Comparison of ENCODE assay signal across 11 mouse cellular contexts in the genomic region with DNA sequence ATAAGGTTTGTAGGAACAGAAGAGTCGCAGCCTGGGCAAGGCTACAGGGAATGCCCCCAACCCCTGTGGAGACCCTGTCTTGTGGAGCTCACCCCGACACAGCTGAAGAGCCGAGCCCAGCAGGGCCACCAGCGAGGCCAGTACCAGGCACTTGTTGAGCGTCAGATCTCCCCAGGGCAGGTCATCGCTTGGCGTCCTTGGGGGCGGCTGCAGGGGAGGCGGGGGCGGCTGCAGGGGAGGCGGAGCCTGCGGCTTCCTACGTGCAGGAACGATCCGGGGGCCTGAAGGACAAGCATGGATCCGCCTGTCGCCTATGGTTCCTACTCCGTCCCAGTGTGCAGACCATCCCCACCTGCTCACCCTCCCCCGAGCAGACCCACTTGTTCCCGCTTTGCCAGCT. TPM values are rescaled to one million over a fixed set of nuclear protein-coding genes. Genes with fewer than 3 reads are reported as not detected.
DNase-seq lines count a peak whose midpoint lies in the region; ATAC-seq lines count a peak whose summit lies in the region.
"Had no signal": no experiment of that assay in that cellular context is flagged by ENCODE, and none has a peak within 500 bp of the region (broad histone marks: within the 10 kb centered on the region; RNA-seq: fewer than 3 reads in every experiment).

No protein-coding gene starts in this region.

- 5% methylated on average over 12 of the region's 20 CpGs for WGBS in heart, embryonic 14.5 days
- WGBS in midbrain, embryonic 10.5 days: 4% methylated on average over 20 of the region's 20 CpGs
- WGBS in midbrain, embryonic 16.5 days: 6% methylated on average over 20 of the region's 20 CpGs
- 3% methylated on average over 20 of the region's 20 CpGs for WGBS in embryonic facial prominence, embryonic 11.5 days
- WGBS in limb, embryonic 11.5 days: 5% methylated on average over 20 of the region's 20 CpGs

- H3K4me1 ChIP-seq in heart, embryonic 14.5 days (ENCODE audit: control insufficient read depth in 2 of 2, insufficient read depth in 2 of 2, low read length in 2 of 2): peaks cover 40 to 48% of the 10 kb centered on the region in 2 experiments
- H3K4me1 ChIP-seq in midbrain, embryonic 10.5 days: peaks cover 50% of the 10 kb centered on the region
- H3K4me1 ChIP-seq in midbrain, embryonic 16.5 days (ENCODE audit: control insufficient read depth, insufficient read depth, low read length): peaks cover 27% of the 10 kb centered on the region
- H3K4me1 ChIP-seq in embryonic facial prominence, embryonic 11.5 days (ENCODE audit: control insufficient read depth, insufficient read depth, low read length): peaks cover 11% of the 10 kb centered on the region
- peaks cover 30% of the 10 kb centered on the region for H3K4me1 ChIP-seq in limb, embryonic 11.5 days (ENCODE audit: control insufficient read depth, insufficient read depth, low read length)

- H3K27ac ChIP-seq in heart, embryonic 14.5 days (replicated peaks in 1 of 2; ENCODE audit: control insufficient read depth in 1 of 2, insufficient read depth in 1 of 2, low read depth in 2 of 2, low read length in 2 of 2): peak overlapping the region in 1 of 2 experiments; percentile 45; a peak in 2 of 4 replicates
- 0 out of 2 replicates have a peak overlapping the region, but pooled peaks have one; percentile 23 for H3K27ac ChIP-seq in midbrain, embryonic 10.5 days (replicated peaks)
- H3K27ac ChIP-seq in midbrain, embryonic 16.5 days (ENCODE audit: low read length): no peak overlapping the region
- H3K27ac ChIP-seq in embryonic facial prominence, embryonic 11.5 days (replicated peaks; ENCODE audit: low read depth, low read length): no peak overlapping the region
- no peak overlapping the region for H3K27ac ChIP-seq in limb, embryonic 11.5 days (replicated peaks; ENCODE audit: low read depth, low read length)
- H3K27ac ChIP-seq: macrophage had no signal

- no peaks in the 10 kb centered on the region for H3K9me3 ChIP-seq in heart, embryonic 14.5 days (ENCODE audit: control insufficient read depth, low read length)
- H3K9me3 ChIP-seq in midbrain, embryonic 10.5 days (replicated peaks): no peaks in the 10 kb centered on the region
- no peaks in the 10 kb centered on the region for H3K9me3 ChIP-seq in midbrain, embryonic 16.5 days (replicated peaks; ENCODE audit: control insufficient read depth, low read length, poor library complexity, severe bottlenecking)
- no peaks in the 10 kb centered on the region for H3K9me3 ChIP-seq in embryonic facial prominence, embryonic 11.5 days (replicated peaks; ENCODE audit: control insufficient read depth, low read length)
- H3K9me3 ChIP-seq in limb, embryonic 11.5 days (ENCODE audit: control insufficient read depth, low read length): no peaks in the 10 kb centered on the region

- peak overlapping the region; percentile 42 for H3K9ac ChIP-seq in heart, embryonic 14.5 days (ENCODE audit: low read length)
- H3K9ac ChIP-seq in midbrain, embryonic 16.5 days (ENCODE audit: low read depth, low read length): no peak overlapping the region
- no peak overlapping the region for H3K9ac ChIP-seq in embryonic facial prominence, embryonic 11.5 days (replicated peaks; ENCODE audit: low read length)
- H3K9ac ChIP-seq in limb, embryonic 11.5 days (ENCODE audit: low read length): peak overlapping the region; percentile 22; the same call in 1 of the 2 replicates

- H3K4me2 ChIP-seq in heart, embryonic 14.5 days (ENCODE audit: low read length): peak overlapping the region; percentile 57
- no peak overlapping the region for H3K4me2 ChIP-seq in midbrain, embryonic 16.5 days (ENCODE audit: low read length)
- 0 out of 2 replicates have a peak overlapping the region, but pooled peaks have one; percentile 0 for H3K4me2 ChIP-seq in embryonic facial prominence, embryonic 11.5 days (ENCODE audit: low read depth, low read length)
- peak overlapping the region; percentile 36 for H3K4me2 ChIP-seq in limb, embryonic 11.5 days (ENCODE audit: low read depth, severe bottlenecking)

- no peak for ATAC-seq in heart, embryonic 14.5 days (ENCODE audit: insufficient number of reproducible peaks, insufficient read depth, low FRiP score, low read depth)
- no peak for ATAC-seq in midbrain, embryonic 16.5 days
- no peak for ATAC-seq in embryonic facial prominence, embryonic 11.5 days (replicated peaks; ENCODE audit: insufficient number of reproducible peaks, low FRiP score, low TSS enrichment, low read depth)
- no peak for ATAC-seq in limb, embryonic 11.5 days (ENCODE audit: insufficient number of reproducible peaks, low FRiP score, low TSS enrichment, low read depth)
- ATAC-seq in granulocyte monocyte progenitor cell, adult 5-6 weeks (replicated peaks; ENCODE audit: poor library complexity, severe bottlenecking): no peak

- no peak for DNase-seq in heart, postnatal 25 days (ENCODE audit: low spot score)
- no peak for DNase-seq in midbrain, embryonic 10.5 days (ENCODE audit: low spot score)
- no peak for DNase-seq in embryonic facial prominence, embryonic 11.5 days (ENCODE audit: low spot score)
- DNase-seq in limb, embryonic 11.5 days (ENCODE audit: low spot score): no peak
- no peak for DNase-seq in urinary bladder, postnatal 25 days (ENCODE audit: low spot score)
- DNase-seq: kidney, postnatal 25 days had no signal

- peaks cover 4% of the 10 kb centered on the region for H3K36me3 ChIP-seq in heart, embryonic 14.5 days (ENCODE audit: control insufficient read depth, insufficient read depth, low read length)
- H3K36me3 ChIP-seq in midbrain, embryonic 10.5 days: peaks cover 7% of the 10 kb centered on the region
- no peaks in the 10 kb centered on the region for H3K36me3 ChIP-seq in midbrain, embryonic 16.5 days (ENCODE audit: control insufficient read depth, insufficient read depth, low read length)
- no peaks in the 10 kb centered on the region for H3K36me3 ChIP-seq in embryonic facial prominence, embryonic 11.5 days (replicated peaks; ENCODE audit: control insufficient read depth, insufficient read depth, low read depth, low read length)
- H3K36me3 ChIP-seq in limb, embryonic 11.5 days (ENCODE audit: control insufficient read depth, insufficient read depth, low read length): peaks cover 8% of the 10 kb centered on the region; the same call in 1 of the 2 replicates

- H3K4me3 ChIP-seq in heart, embryonic 14.5 days (ENCODE audit: control insufficient read depth in 1 of 2, insufficient read depth in 1 of 2, low read depth in 1 of 2, low read length in 2 of 2): peak overlapping the region; percentile 14 to 25; a peak in 3 of 4 replicates
- H3K4me3 ChIP-seq in midbrain, embryonic 10.5 days: peak overlapping the region; percentile 36
- H3K4me3 ChIP-seq in midbrain, embryonic 16.5 days (ENCODE audit: low read depth, low read length): no peak overlapping the region
- no peak overlapping the region for H3K4me3 ChIP-seq in embryonic facial prominence, embryonic 11.5 days (ENCODE audit: low read depth, low read length)
- no peak overlapping the region for H3K4me3 ChIP-seq in limb, embryonic 11.5 days (ENCODE audit: low read depth, low read length)
- H3K4me3 ChIP-seq: erythroblast, embryonic 14.5 days had no signal

- intact Hi-C loops in heart, postnatal 25 days (cut with DNase I): no loop called here

- H3K27me3 ChIP-seq in heart, embryonic 14.5 days (ENCODE audit: control insufficient read depth, insufficient read depth, low read length): no peaks in the 10 kb centered on the region
- peaks cover 84% of the 10 kb centered on the region for H3K27me3 ChIP-seq in midbrain, embryonic 10.5 days (ENCODE audit: low read depth, poor library complexity, severe bottlenecking)
- H3K27me3 ChIP-seq in midbrain, embryonic 16.5 days (ENCODE audit: control insufficient read depth, insufficient read depth, low read depth, low read length): peaks cover 19% of the 10 kb centered on the region
- H3K27me3 ChIP-seq in embryonic facial prominence, embryonic 11.5 days (ENCODE audit: control insufficient read depth, insufficient read depth, low read length): peaks cover 5% of the 10 kb centered on the region
- H3K27me3 ChIP-seq in limb, embryonic 11.5 days (ENCODE audit: control insufficient read depth, insufficient read depth, low read length): peaks cover 21% of the 10 kb centered on the region

RNA-seq across cellular contexts. Expression of gene Jsrp1, which starts 3.2 kb away (rescaled TPM):
- 5.5 and 5.6 TPM in 2 replicates for polyA plus RNA-seq in heart, embryonic 14.5 days (2014; fragmentation: Nextera tagmentation; extraction: Ambion mirVana)
- total RNA-seq in heart, postnatal 25 days (2021): under 1 TPM; 0.48 to 0.81 TPM
- polyA plus RNA-seq in midbrain, embryonic 10.5 days (2016; fragmentation: Nextera tagmentation; extraction: Ambion mirVana): 0.44 and 0.71 TPM in 2 replicates
- 0.39 and 0.45 TPM in 2 replicates for polyA plus RNA-seq in midbrain, embryonic 16.5 days (2015; fragmentation: Nextera tagmentation; extraction: Ambion mirVana)
- polyA plus RNA-seq in embryonic facial prominence, embryonic 11.5 days (2014; fragmentation: Nextera tagmentation; extraction: Ambion mirVana): 0.60 and 1.2 TPM in 2 replicates
- 0.40 and 0.96 TPM in 2 replicates for polyA plus RNA-seq in limb, embryonic 11.5 days (2014; fragmentation: Nextera tagmentation; extraction: Ambion mirVana)
- not detected in 2 replicates for total RNA-seq in granulocyte monocyte progenitor cell, adult 5-6 weeks (2014; fragmentation: Nextera tagmentation)
- total RNA-seq in granulocyte monocyte progenitor cell, adult 5-6 weeks (2017): not detected in 2 replicates
- polyA plus RNA-seq: erythroblast, embryonic 14.5 days; macrophage had no signal

RNA-seq across cellular contexts. Expression of gene Amh, which starts 5.0 kb away (rescaled TPM):
- 0.12 TPM in 1 of 2 replicates, not detected in the other for polyA plus RNA-seq in heart, embryonic 14.5 days (2014; fragmentation: Nextera tagmentation; extraction: Ambion mirVana)
- under 1 TPM; 0.39 TPM for total RNA-seq in heart, postnatal 25 days (2021)
- polyA plus RNA-seq in midbrain, embryonic 10.5 days (2016; fragmentation: Nextera tagmentation; extraction: Ambion mirVana): 0.07 TPM in 1 of 2 replicates, not detected in the other
- polyA plus RNA-seq in midbrain, embryonic 16.5 days (2015; fragmentation: Nextera tagmentation; extraction: Ambion mirVana): not detected in 2 replicates
- not detected in 2 replicates for polyA plus RNA-seq in embryonic facial prominence, embryonic 11.5 days (2014; fragmentation: Nextera tagmentation; extraction: Ambion mirVana)
- not detected in 2 replicates for polyA plus RNA-seq in limb, embryonic 11.5 days (2014; fragmentation: Nextera tagmentation; extraction: Ambion mirVana)
- not detected in 2 replicates for total RNA-seq in granulocyte monocyte progenitor cell, adult 5-6 weeks (2014; fragmentation: Nextera tagmentation)
- 0.15 TPM in 1 of 2 replicates, not detected in the other for total RNA-seq in granulocyte monocyte progenitor cell, adult 5-6 weeks (2017)
- polyA plus RNA-seq: macrophage had no signal

RNA-seq across cellular contexts. Expression of gene Plekhj1, which starts 11.7 kb away (rescaled TPM):
- polyA plus RNA-seq in heart, embryonic 14.5 days (2014; fragmentation: Nextera tagmentation; extraction: Ambion mirVana): 71.1 and 75.4 TPM in 2 replicates
- 10 to 100 TPM; 27.4 to 29.7 TPM for total RNA-seq in heart, postnatal 25 days (2021)
- 184 and 191 TPM in 2 replicates for polyA plus RNA-seq in midbrain, embryonic 10.5 days (2016; fragmentation: Nextera tagmentation; extraction: Ambion mirVana)
- 121 and 125 TPM in 2 replicates for polyA plus RNA-seq in midbrain, embryonic 16.5 days (2015; fragmentation: Nextera tagmentation; extraction: Ambion mirVana)
- polyA plus RNA-seq in embryonic facial prominence, embryonic 11.5 days (2014; fragmentation: Nextera tagmentation; extraction: Ambion mirVana): 119 and 137 TPM in 2 replicates
- 141 and 145 TPM in 2 replicates for polyA plus RNA-seq in limb, embryonic 11.5 days (2014; fragmentation: Nextera tagmentation; extraction: Ambion mirVana)
- 99.1 and 108 TPM in 2 replicates for total RNA-seq in granulocyte monocyte progenitor cell, adult 5-6 weeks (2014; fragmentation: Nextera tagmentation)
- total RNA-seq in granulocyte monocyte progenitor cell, adult 5-6 weeks (2017): 33.0 and 33.7 TPM in 2 replicates

RNA-seq across cellular contexts. Expression of gene Sf3a2, which starts 12.1 kb away (rescaled TPM):
- 49.2 and 51.0 TPM in 2 replicates for polyA plus RNA-seq in heart, embryonic 14.5 days (2014; fragmentation: Nextera tagmentation; extraction: Ambion mirVana)
- total RNA-seq in heart, postnatal 25 days (2021): 10 to 100 TPM; 29.6 to 29.9 TPM
- 108 and 112 TPM in 2 replicates for polyA plus RNA-seq in midbrain, embryonic 10.5 days (2016; fragmentation: Nextera tagmentation; extraction: Ambion mirVana)
- 57.8 and 60.6 TPM in 2 replicates for polyA plus RNA-seq in midbrain, embryonic 16.5 days (2015; fragmentation: Nextera tagmentation; extraction: Ambion mirVana)
- polyA plus RNA-seq in embryonic facial prominence, embryonic 11.5 days (2014; fragmentation: Nextera tagmentation; extraction: Ambion mirVana): 92.6 and 93.9 TPM in 2 replicates
- polyA plus RNA-seq in limb, embryonic 11.5 days (2014; fragmentation: Nextera tagmentation; extraction: Ambion mirVana): 122 and 130 TPM in 2 replicates
- 88.0 and 106 TPM in 2 replicates for total RNA-seq in granulocyte monocyte progenitor cell, adult 5-6 weeks (2014; fragmentation: Nextera tagmentation)
- total RNA-seq in granulocyte monocyte progenitor cell, adult 5-6 weeks (2017): 13.8 and 18.3 TPM in 2 replicates

RNA-seq across cellular contexts. Expression of gene Oaz1, which starts 16.4 kb away (rescaled TPM):
- polyA plus RNA-seq in heart, embryonic 14.5 days (2014; fragmentation: Nextera tagmentation; extraction: Ambion mirVana): 2,025 and 2,172 TPM in 2 replicates
- total RNA-seq in heart, postnatal 25 days (2021): 100 to 1,000 TPM; 883 to 894 TPM
- polyA plus RNA-seq in midbrain, embryonic 10.5 days (2016; fragmentation: Nextera tagmentation; extraction: Ambion mirVana): 2,246 and 2,347 TPM in 2 replicates
- 1,102 and 1,149 TPM in 2 replicates for polyA plus RNA-seq in midbrain, embryonic 16.5 days (2015; fragmentation: Nextera tagmentation; extraction: Ambion mirVana)
- 1,818 and 1,942 TPM in 2 replicates for polyA plus RNA-seq in embryonic facial prominence, embryonic 11.5 days (2014; fragmentation: Nextera tagmentation; extraction: Ambion mirVana)
- 2,003 and 2,108 TPM in 2 replicates for polyA plus RNA-seq in limb, embryonic 11.5 days (2014; fragmentation: Nextera tagmentation; extraction: Ambion mirVana)
- total RNA-seq in granulocyte monocyte progenitor cell, adult 5-6 weeks (2014; fragmentation: Nextera tagmentation): 1,332 and 1,363 TPM in 2 replicates
- total RNA-seq in granulocyte monocyte progenitor cell, adult 5-6 weeks (2017): 324 and 374 TPM in 2 replicates

Comparison
In these comparisons a context has a peak if more than half of its experiments do, and no peak if none do; other contexts are left out.
1. H3K4me3 ChIP-seq: peak in heart, embryonic 14.5 days (2 of 2) and midbrain, embryonic 10.5 days (single experiment); none in midbrain, embryonic 16.5 days (single experiment), embryonic facial prominence, embryonic 11.5 days (single experiment) and limb, embryonic 11.5 days (single experiment).
2. H3K9ac ChIP-seq: peak in heart, embryonic 14.5 days (single experiment) and limb, embryonic 11.5 days (single experiment); none in midbrain, embryonic 16.5 days (single experiment) and embryonic facial prominence, embryonic 11.5 days (single experiment).